Mouse (Mus musculus) testis, adult 2 months (tissue): ENCODE measurements around the gene Sap30bp.

ENCODE experiments used
- CTCF ChIP-seq: fragments of 200-500 bp; IDR thresholded peaks from 2 replicates; pipeline ENCODE4 v1.5.1; 2012; ENCODE audit warnings: low read depth, mild to moderate bottlenecking, inconsistent platforms, low read length, moderate library complexity; ENCODE audit not compliant: control insufficient read depth, insufficient read depth, insufficient replicate concordance
- POLR2A ChIP-seq: fragments of 200-500 bp; IDR thresholded peaks from 2 replicates; pipeline ENCODE4 v1.6.1; 2012; ENCODE audit warnings: low read depth, mild to moderate bottlenecking, inconsistent platforms, low read length, moderate library complexity; ENCODE audit not compliant: control insufficient read depth

- TF ChIP-seq POLR2A = no peak
- no peak for TF ChIP-seq CTCF
Measured at GRCm38 (mm10) chr11:115997662-115998061, 64.6 kb downstream of the Sap30bp start.
